Mouse (Mus musculus): ENCODE measurements around the gene Hsp90b1.
"Not testable (repeated sequence)": the region's sequence is repeated elsewhere in the genome, so short reads cannot be mapped to it uniquely, and the experiment has no call there.

Hsp90b1 gene
- long read RNA-seq, experiment 1, transcript Hsp90b1-201 (18 exons, 2,825 nt): major isoform, 61 of 505 reads
- long read RNA-seq, experiment 1, partial matches to known transcripts: 426 of 505 reads
- long read RNA-seq, experiment 1, other reads (novel, unspliced or antisense): 18 of 505 reads
- long read RNA-seq, experiment 2, transcript Hsp90b1-201 (18 exons, 2,825 nt): major isoform, 50 of 551 reads
- long read RNA-seq, experiment 2, partial matches to known transcripts: 473 of 551 reads
- long read RNA-seq, experiment 2, other reads (novel, unspliced or antisense): 28 of 551 reads

DNA sequence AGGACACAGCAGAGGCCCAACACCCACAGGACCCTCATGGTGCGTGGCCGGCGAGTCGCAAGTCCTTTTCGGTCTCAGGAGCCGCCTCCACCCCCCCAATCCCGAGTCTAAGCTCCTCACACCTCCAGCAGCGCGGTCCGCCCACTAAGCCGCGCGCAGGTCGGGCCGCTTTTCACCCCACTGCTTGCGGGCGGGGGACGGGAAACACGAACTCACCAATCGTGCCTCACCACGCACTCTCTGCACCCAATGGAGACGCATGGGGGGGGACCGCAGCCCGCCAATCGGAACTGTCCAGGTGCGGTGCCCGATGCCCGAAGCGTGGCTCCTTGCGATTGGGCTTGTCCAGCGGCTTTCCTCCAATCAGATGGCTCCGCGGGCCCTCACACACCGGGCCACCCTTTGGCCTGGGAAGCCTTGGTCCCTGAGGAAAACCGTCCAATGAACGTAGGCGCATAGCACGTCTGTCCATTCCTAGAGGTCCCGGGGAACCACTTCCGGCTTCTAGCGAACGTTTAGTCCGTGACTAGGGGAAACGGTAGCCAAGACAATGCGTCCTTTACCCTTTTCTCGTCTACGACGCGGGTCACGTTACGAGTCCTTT lies at the start of gene Hsp90b1, which contains the start of gene Ttc41:
Gene Hsp90b1, minus strand, starts transcription at position 192 of the 604 bp plus-strand sequence.
Gene Ttc41, plus strand, starts transcription at position 494 of the 604 bp plus-strand sequence.
- intact Hi-C loops (cut with DNase I): no loop called here

GRCm38 (mm10) chr10:86744306-86744705 lies 39.0 kb upstream of the Hsp90b1 start:
- intact Hi-C loops (cut with DNase I): no loop called here

- intact Hi-C loops (cut with DNase I): no loop called here
These were observed 37.6 kb upstream of the Hsp90b1 start for GRCm38 (mm10) chr10:86742918-86743317.

- intact Hi-C loops (cut with DNase I): no loop called here
These were observed 29.7 kb upstream of the Hsp90b1 start for GRCm38 (mm10) chr10:86735036-86735435.

GRCm38 (mm10) chr10:86731500-86731863 lies 26.2 kb upstream of the Hsp90b1 start:
- intact Hi-C loops (cut with DNase I): loop anchor here (2.0 to 5.0 kb wide), 3 partner anchors 25 to 259 kb away; no protein-coding TSS in a partner anchor

DNA sequence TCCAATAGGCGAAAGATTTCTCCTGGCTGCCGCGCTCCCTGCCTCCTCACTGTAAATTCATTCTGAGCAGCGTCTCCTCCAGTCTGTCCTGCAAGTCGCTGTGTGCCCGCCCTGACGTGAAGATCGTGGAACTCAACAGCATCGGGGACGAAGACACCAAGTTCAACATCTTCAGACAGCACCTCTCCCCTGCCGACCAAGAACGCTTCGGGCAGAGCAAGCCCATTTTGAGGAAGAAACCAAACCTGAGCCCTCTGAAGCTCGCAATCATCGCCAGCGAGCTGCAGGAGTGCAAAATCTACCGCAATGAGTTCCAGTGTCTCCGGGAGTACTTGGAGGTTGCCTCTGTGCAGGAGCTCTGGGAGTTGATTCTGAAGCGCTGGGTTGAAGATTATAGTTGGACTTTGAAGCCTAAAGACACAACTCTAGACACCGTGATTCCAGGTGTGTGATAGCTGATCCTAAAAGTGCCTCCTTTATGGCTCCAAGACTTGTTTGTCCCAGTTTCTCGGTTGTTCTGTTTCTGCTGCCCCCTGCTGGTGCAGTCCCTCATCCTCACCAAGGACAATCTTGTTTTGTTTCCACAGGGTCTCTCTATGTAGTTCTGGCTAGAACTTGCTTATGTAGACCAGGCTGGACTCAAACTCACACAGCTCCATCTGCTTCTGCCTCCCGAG lies 25.7 kb upstream of the Hsp90b1 start:
- intact Hi-C loops (cut with DNase I): loop anchor here (2.0 to 5.0 kb wide), 3 partner anchors 24 to 259 kb away; no protein-coding TSS in a partner anchor

DNA sequence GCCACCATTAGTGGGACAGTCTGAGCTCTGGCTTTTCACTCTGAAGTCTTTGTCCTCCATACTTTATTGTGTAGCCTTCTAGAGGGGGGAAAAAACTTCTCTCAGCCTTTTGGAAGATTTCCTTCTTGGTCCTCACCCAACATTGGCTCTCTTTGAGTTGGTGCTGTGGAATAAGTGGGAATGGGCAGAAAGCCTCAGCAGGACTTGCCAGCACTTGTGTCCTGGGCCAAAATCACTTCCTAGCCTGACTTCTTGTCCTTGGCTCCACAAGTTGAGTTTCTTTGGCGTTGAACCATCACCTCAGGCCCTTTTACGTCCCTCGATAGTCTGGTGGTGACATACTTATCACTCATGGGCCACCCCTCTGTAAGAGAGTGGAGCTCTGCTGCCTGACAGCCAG lies 22.9 kb upstream of the Hsp90b1 start:
- intact Hi-C loops (cut with DNase I): no loop called here

DNA sequence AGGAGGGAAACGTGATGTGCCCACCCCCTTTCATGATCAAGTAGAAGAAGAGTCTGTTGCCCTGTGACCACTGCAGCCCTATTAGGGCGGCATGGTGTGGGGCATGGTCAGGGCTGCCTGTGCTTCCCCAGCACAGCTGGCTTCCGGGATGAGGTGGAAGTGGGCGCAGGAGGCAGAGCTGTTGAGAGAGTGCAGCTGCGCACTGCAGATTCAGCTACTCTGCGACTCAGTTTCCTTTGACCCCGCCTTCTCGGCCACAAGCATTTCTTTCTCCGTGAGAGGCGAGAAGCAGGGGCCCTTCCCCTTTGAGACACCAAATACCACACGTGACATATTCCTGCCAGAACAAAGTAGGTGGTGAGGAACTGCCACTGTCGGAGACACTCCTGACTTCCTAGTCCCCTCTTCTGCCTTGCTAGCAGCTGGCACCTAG lies 22.3 kb upstream of the Hsp90b1 start:
- intact Hi-C loops (cut with DNase I): no loop called here

- intact Hi-C loops (cut with DNase I): no loop called here
These were observed 6.8 kb upstream of the Hsp90b1 start for GRCm38 (mm10) chr10:86712156-86712555.

DNA sequence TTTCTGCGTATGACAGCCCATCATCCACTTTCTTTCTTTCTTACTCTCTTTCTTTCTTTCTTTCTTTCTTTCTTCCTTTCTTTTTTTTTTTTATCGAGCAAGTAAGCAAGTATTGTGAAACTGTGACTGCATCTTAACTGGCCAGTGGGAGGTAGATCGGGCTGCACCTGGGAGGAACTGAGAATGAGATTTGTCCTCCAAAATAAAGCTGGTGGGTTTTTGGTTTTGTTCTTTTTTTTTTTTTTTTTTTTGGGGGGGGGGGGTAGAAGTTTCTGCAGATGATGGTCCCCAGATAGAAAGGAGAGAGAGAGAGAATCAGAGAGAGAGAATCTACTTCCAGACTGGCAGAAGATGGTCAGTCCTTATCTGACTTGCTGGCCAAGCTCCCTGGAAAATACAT lies 1.8 kb upstream of the Hsp90b1 start:
- intact Hi-C loops (cut with DNase I): loop anchor here (2.0 kb wide), 1 partner anchor 24 kb away; no protein-coding TSS in a partner anchor

DNA sequence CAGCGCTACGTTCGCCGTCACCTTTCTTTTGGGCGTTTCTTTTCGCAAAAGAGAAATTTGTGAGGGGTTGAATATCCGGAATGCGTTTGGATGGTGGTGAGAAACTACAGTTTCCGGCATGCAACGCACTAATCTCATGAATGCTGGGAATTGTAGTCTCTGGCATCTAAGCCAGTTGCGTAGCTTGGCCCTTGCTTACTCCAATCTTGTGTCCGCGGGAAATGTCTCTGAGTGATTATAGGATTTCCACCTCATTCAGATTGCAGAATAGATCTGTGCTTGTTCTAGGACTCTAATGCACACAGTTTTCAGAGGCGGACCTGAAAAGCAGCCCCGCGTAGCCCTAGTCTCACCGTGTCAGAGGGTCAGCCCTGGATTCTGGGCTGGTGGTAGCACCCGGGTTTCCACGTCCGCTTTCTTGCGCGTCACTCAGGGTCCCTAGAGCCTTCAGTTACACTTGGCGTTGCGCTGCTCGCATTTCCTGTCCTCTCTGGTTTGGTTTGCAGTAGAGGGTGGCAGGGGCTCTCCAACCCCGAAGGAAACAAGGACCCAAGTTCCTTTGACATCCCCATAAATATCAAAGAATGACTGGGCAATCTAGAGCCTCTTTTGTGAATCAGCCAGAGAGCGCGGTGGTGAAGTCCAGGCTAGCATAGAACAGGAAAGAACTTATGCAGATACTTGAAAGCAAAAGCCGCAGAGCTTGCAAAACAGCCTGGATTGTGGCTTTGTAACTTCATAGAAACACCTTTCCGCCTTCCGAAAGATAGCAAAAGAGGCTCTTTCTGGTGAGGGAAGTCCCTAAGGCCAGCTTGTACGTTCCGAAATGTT lies 828 bp upstream of the Hsp90b1 start:
- intact Hi-C loops (cut with DNase I): loop anchor here (2.0 kb wide), 1 partner anchor 25 kb away; no protein-coding TSS in a partner anchor

DNA sequence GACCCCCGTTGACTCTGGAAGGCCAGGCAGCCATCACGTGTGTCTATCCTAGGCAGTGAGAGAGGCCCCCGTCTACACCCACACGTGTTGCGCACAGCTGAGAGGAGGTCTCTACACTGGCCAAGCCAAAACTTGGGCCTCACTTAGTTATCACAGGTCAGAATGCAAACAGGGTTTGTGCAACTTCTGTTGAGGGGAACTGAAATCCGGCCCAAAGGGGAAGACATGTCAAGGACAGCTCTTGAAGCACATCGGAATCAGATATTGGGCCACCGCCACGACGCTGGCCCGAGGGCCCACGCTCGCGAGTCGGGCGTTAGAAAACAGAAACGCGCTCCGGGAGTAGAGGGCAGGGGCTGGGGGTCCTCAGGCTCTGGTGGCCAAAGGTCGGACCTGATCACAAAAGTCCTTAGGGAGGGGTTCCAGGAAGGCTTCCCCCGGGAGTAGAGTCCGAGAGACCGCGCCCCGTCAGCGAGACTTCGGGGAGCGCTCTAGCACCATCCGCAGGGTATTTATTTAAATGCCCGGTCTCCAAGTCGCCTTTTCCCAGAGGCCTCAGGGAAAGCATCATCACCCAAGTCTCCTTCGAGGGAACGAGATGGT lies 619 bp downstream of the Hsp90b1 start:
- intact Hi-C loops (cut with DNase I): no loop called here

GRCm38 (mm10) chr10:86704141-86704540 lies 1.2 kb downstream of the Hsp90b1 start:
- intact Hi-C loops (cut with DNase I): no loop called here

DNA sequence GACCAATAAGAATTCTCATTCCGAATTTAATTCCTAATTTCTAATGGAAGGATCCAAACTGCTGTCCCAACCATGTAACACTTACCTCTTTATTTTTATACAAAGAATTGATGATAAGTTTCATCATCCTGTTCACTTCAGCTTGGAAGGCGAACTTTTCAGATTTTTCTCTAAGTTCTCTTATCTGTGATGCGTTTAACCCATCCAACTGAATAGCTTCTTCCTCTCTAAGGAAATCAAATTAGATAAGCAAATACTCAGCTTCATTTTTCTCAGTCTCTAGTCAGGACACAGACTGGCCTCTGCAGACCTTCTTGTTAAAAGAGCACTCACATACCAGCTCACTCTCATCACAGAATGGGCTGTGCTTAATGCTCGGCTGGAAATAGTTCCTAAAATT lies 1.9 kb downstream of the Hsp90b1 start:
- intact Hi-C loops (cut with DNase I): no loop called here

DNA sequence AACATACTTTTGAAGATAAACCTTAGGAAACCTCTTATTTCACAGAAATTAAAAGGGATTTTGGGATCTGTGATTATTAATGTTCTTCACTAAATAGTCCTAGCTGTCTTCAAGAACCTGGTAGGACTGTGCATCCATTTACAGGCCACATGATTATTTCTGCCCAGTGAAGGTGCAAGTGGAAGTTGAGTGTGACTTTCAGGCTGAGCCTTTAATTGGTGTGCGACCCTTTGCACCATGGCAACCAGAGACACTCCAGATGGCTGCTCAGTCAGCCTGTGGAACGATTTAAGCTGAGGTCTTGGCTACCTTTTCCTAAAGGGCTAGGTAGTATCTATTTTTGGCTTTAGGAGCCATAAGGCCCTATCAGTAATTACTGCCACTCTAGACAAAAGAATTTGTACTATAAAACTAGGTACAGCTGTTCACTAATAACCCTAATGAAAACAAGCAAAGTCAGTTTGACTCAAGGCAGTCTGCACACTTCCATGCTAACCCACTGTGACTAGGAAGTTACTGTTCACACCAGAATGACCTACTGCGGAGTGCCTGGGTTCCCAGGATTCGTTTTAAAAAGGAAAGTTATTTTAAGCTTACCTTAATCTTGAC lies 2.9 kb downstream of the Hsp90b1 start:
- intact Hi-C loops (cut with DNase I): no loop called here

DNA sequence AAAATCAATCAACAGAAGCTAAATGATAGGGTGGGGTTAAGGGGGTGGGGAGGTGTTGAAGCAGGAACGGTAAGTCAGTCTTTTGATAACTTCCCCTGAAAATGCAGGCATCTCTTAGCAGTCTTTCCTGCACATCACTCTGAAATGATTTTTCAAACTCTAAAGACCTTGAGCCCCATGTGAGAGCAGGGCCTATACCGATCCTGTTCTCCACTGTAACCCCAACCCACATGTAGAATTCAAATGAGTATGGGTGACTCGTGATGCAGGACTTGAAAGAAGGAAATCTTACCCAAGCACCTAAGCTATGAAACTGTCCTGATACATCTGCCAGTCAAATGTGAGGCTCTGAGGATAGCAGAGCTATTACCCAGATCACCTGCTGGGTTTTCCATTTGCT lies 4.3 kb downstream of the Hsp90b1 start:
- intact Hi-C loops (cut with DNase I): no loop called here

DNA sequence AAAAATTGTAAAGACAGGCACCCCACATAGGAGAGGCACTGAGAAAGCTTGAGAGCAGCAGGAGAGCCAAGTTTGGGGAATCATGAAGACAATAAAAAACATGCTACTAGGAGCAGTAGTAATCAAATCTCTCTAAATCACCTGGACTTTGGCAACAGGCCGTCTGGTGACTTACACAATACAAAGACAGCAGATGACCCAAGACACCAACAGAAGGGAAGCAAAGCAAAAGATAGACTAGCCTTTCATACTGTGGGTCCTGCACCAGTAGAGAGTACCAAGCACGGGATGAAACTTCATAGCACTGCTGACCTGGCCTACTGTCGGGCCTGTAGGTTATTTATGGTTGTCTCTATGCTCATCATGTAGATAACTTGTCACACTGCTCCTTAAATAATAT lies 5.1 kb downstream of the Hsp90b1 start:
- intact Hi-C loops (cut with DNase I): no loop called here

GRCm38 (mm10) chr10:86686017-86686360 lies 19.3 kb downstream of the Hsp90b1 start:
- intact Hi-C loops (cut with DNase I): not testable (repeated sequence)

GRCm38 (mm10) chr10:86685179-86686016 lies 19.9 kb downstream of the Hsp90b1 start:
- intact Hi-C loops (cut with DNase I): not testable (repeated sequence)

DNA sequence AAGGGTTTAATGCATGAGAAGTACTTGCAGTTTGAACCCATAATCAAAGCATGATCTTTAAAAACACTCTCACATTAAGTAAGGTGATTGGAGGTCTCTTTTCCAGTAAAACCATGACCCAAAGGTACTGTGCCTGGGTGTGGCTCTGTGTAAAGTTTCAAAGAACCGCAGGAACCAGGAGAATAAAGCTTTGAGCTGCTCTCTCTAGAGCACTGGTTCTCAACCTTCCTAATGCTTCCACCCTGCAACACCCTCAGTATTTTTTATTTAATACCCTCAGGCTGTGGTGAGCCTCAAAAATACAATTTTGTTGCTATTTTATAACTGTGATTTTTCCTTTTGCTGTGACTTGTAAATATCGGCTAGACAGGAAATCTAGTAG lies 20.5 kb downstream of the Hsp90b1 start:
- intact Hi-C loops (cut with DNase I): not testable (repeated sequence)
